27 mouse cellular contexts compared by ENCODE assay signal in genomic region chr16:4248791-4249190, GRCm38 (mm10). TPM values are rescaled to one million over a fixed set of nuclear protein-coding genes. Genes with fewer than 3 reads are reported as not detected.
DNase-seq lines count a peak whose midpoint lies in the region; ATAC-seq and TF ChIP-seq lines count a peak whose summit lies in the region.
"Had no signal": no experiment of that assay in that cellular context is flagged by ENCODE, and none has a peak within 500 bp of the region (broad histone marks: within the 10 kb centered on the region; RNA-seq: fewer than 3 reads in every experiment).

No protein-coding gene starts in this region.

- ATAC-seq in lung, embryonic 16.5 days (ENCODE audit: low read depth): peak; percentile 82
- ATAC-seq: activated CD4-positive, CD25-positive, alpha-beta regulatory T cell, adult 4 months; CD4-positive, CD25-positive, alpha-beta regulatory T cell, adult 4 months; forebrain, embryonic 14.5 days; forebrain, embryonic 16.5 days; Patski had no signal

- TF ChIP-seq CTCF in lung, adult 2 months (IDR thresholded peaks at IDR 0.05; ENCODE audit: insufficient read depth, low read length): no peak

- peak overlapping the region; percentile 81 for H3K27ac ChIP-seq in lung, embryonic 16.5 days (ENCODE audit: low read length)
- H3K27ac ChIP-seq: embryonic facial prominence, embryonic 13.5 days; embryonic facial prominence, embryonic 15.5 days; forebrain, embryonic 10.5 days; forebrain, embryonic 12.5 days had no signal

- no peaks in the 10 kb centered on the region; the same call in 1 of the 2 replicates for H3K4me1 ChIP-seq in lung, adult 2 months (ENCODE audit: control insufficient read depth, insufficient read depth, low read length)
- no peaks in the 10 kb centered on the region for H3K4me1 ChIP-seq in lung, embryonic 16.5 days (replicated peaks; ENCODE audit: control insufficient read depth, insufficient read depth, low read length)
- H3K4me1 ChIP-seq: embryonic facial prominence, embryonic 13.5 days; embryonic facial prominence, embryonic 15.5 days; forebrain, embryonic 10.5 days; forebrain, embryonic 12.5 days had no signal

- H3K9me3 ChIP-seq in lung, embryonic 16.5 days (ENCODE audit: control insufficient read depth, low read length): 0 out of 2 replicates have a peak, but pooled peaks cover 6% of the 10 kb centered on the region
- H3K9me3 ChIP-seq: embryonic facial prominence, embryonic 15.5 days had no signal

- no peaks in the 10 kb centered on the region for H3K27me3 ChIP-seq in lung, embryonic 16.5 days (ENCODE audit: control insufficient read depth, insufficient read depth, low read depth, low read length)
- H3K27me3 ChIP-seq: embryonic facial prominence, embryonic 13.5 days; embryonic facial prominence, embryonic 15.5 days; forebrain, embryonic 12.5 days had no signal

- no peak overlapping the region for H3K9ac ChIP-seq in lung, embryonic 16.5 days (ENCODE audit: low read length)
- H3K9ac ChIP-seq: embryonic facial prominence, embryonic 13.5 days; embryonic facial prominence, embryonic 15.5 days; forebrain, embryonic 12.5 days had no signal

- DNase-seq in lung, adult 2 months: peak; percentile 17
- no peak for DNase-seq in lung, postnatal 14 days
- DNase-seq in lung, postnatal 10 days: no peak
- peak; percentile 49 for DNase-seq in lung, postnatal 36 days
- DNase-seq in cerebellum, adult 11 months: no peak
- DNase-seq: adrenal gland, adult 8-10 months; adrenal gland, postnatal 14 days; adrenal gland, postnatal 36 days; B cell, adult 2 months; cerebellum, adult 18-20 months; cerebellum, adult 8-10 months; cerebellum, adult 9-11 months; cerebellum, postnatal 14 days; cerebellum, postnatal 36 days; embryo, embryonic 11 days had no signal

- H3K4me3 ChIP-seq in lung, adult 2 months (replicated peaks; ENCODE audit: extremely low read depth, low read depth, low read length): no peak overlapping the region
- no peak overlapping the region for H3K4me3 ChIP-seq in lung, embryonic 16.5 days (ENCODE audit: low read length)
- H3K4me3 ChIP-seq: embryonic facial prominence, embryonic 13.5 days; embryonic facial prominence, embryonic 15.5 days; erythroblast, embryonic 14.5 days; forebrain, embryonic 10.5 days; forebrain, embryonic 12.5 days had no signal

- 74% methylated on average over 3 of the region's 3 CpGs for WGBS in lung, adult 2 months
- 59% methylated on average over 3 of the region's 3 CpGs for WGBS in lung, embryonic 16.5 days

- no peak overlapping the region for H3K4me2 ChIP-seq in lung, embryonic 16.5 days (ENCODE audit: low read depth, low read length)
- H3K4me2 ChIP-seq: embryonic facial prominence, embryonic 13.5 days; embryonic facial prominence, embryonic 15.5 days; forebrain, embryonic 12.5 days had no signal

- no peaks in the 10 kb centered on the region for H3K36me3 ChIP-seq in lung, embryonic 16.5 days (ENCODE audit: control insufficient read depth, insufficient read depth, low read length)
- H3K36me3 ChIP-seq: embryonic facial prominence, embryonic 13.5 days; embryonic facial prominence, embryonic 15.5 days; forebrain, embryonic 10.5 days; forebrain, embryonic 12.5 days; G1E had no signal

- no peak for TF ChIP-seq POLR2A in lung, adult 2 months (IDR thresholded peaks at IDR 0.05; ENCODE audit: borderline replicate concordance, extremely low read depth, low read depth, low read length)

RNA-seq across cellular contexts. Expression of gene Crebbp, which starts 35.0 kb away (rescaled TPM):
- polyA plus RNA-seq in lung, adult 2 months (2012; rRNA removed): 31.8 and 43.4 TPM in 2 replicates
- 31.1 and 31.5 TPM in 2 replicates for polyA plus RNA-seq in lung, embryonic 16.5 days (2015; fragmentation: Nextera tagmentation; extraction: Ambion mirVana)

Comparison
In these comparisons a context has a peak if more than half of its experiments do, and no peak if none do; other contexts are left out.
1. DNase-seq: peak in lung, adult 2 months (single experiment) and lung, postnatal 36 days (single experiment); none in lung, postnatal 14 days (single experiment), lung, postnatal 10 days (single experiment) and cerebellum, adult 11 months (single experiment).